Mouse (Mus musculus) midbrain, embryonic 16.5 days (tissue): Measurements from ENCODE around the gene Gm17359. TPM values are rescaled to one million over a fixed set of nuclear protein-coding genes. Genes with fewer than 3 reads are reported as not detected.
"Not testable (repeated sequence)": the region's sequence is repeated elsewhere in the genome, so short reads cannot be mapped to it uniquely, and the experiment has no call there.

Experiments used
- ATAC-seq: fragments of 200-750 bp; cut with Nextera tagmentation; 2 replicates; pipeline ENCODE4 v1.8.0; 2017; ENCODE audit warnings: moderate TSS enrichment
- H3K27ac ChIP-seq: fragments of 300-500 bp; sonication (generic); 2 replicates; pipeline ENCODE4 v1.5.1; 2014; ENCODE audit warnings: mild to moderate bottlenecking, low read length, mixed read lengths
- H3K27me3 ChIP-seq: fragments of 300-500 bp; sonication (generic); 2 replicates; pipeline ENCODE4 v1.6.1; 2014; ENCODE audit warnings: low read depth, low read length, mixed read lengths; ENCODE audit not compliant: control insufficient read depth, insufficient read depth
- H3K36me3 ChIP-seq: fragments of 300-500 bp; sonication (generic); 2 replicates; pipeline ENCODE4 v1.6.1; 2014; ENCODE audit warnings: mild to moderate bottlenecking, low read length, moderate library complexity, mixed read lengths; ENCODE audit not compliant: control insufficient read depth, insufficient read depth
- H3K4me1 ChIP-seq: fragments of 300-500 bp; sonication (generic); 2 replicates; pipeline ENCODE4 v1.6.1; 2014; ENCODE audit warnings: mild to moderate bottlenecking, low read length, mixed read lengths; ENCODE audit not compliant: control insufficient read depth, insufficient read depth
- H3K4me2 ChIP-seq: fragments of 300-500 bp; sonication (generic); 2 replicates; pipeline ENCODE4 v1.6.1; 2014; ENCODE audit warnings: mild to moderate bottlenecking, low read length, mixed read lengths
- H3K4me3 ChIP-seq: fragments of 300-500 bp; sonication (generic); 2 replicates; pipeline ENCODE4 v1.5.1; 2014; ENCODE audit warnings: low read depth, mild to moderate bottlenecking, low read length, moderate library complexity, mixed read lengths
- H3K9ac ChIP-seq: fragments of 300-500 bp; sonication (generic); 2 replicates; pipeline ENCODE4 v1.6.1; 2014; ENCODE audit warnings: low read depth, low read length, mixed read lengths
- H3K9me3 ChIP-seq: fragments of 300-500 bp; sonication (generic); replicated peaks from 2 replicates; pipeline ENCODE4 v1.6.1; 2014; ENCODE audit warnings: mild to moderate bottlenecking, low read length, mixed read lengths; ENCODE audit not compliant: control insufficient read depth, poor library complexity, severe bottlenecking
- WGBS: fragments of 180-500 bp; shearing (Covaris S2); extraction: QIAGEN DNeasy Blood & Tissue Kit; methylation state at CpG from one replicate; pipeline ENCODE4 v1.1.7; 2014; 5-methylcytosine and 5-hydroxymethylcytosine counted together
- polyA plus RNA-seq: library from polyadenylated mRNA; unstranded; fragments of >200 nt; fragmentation: Nextera tagmentation; extraction: Ambion mirVana; gene quantifications from 2 replicates; pipeline ENCODE4 v1.2.1, GENCODE M21; 2015

Gene Gm17359
- polyA plus RNA-seq, 1 experiment from 2014 or later, result not detected

GRCm38 (mm10) chr3:79440976-79441491 lies 104.6 kb downstream of the Gm17359 start:
- Histone ChIP-seq H3K27ac (no peak overlapping the region), H3K36me3 (no peaks in the 10 kb centered on the region), H3K4me2 (no peak overlapping the region), H3K9me3 (no peaks in the 10 kb centered on the region), H3K4me3 (no peak overlapping the region), H3K27me3 (no peaks in the 10 kb centered on the region), H3K4me1 (no peaks in the 10 kb centered on the region), H3K9ac (no peak overlapping the region)
- 70% methylated on average over 12 of the region's 12 CpGs for WGBS
- no peak for ATAC-seq

- H3K9me3 ChIP-seq, result no peaks in the 10 kb centered on the region
- WGBS, result 71% methylated on average over 4 of the region's 4 CpGs
- no peaks in the 10 kb centered on the region for H3K36me3 ChIP-seq
- no peaks in the 10 kb centered on the region for H3K4me1 ChIP-seq
- no peak overlapping the region for H3K4me2 ChIP-seq
- H3K4me3 ChIP-seq, result no peak overlapping the region
- no peaks in the 10 kb centered on the region for H3K27me3 ChIP-seq
- H3K9ac ChIP-seq, result no peak overlapping the region
- no peak for ATAC-seq
- H3K27ac ChIP-seq, result no peak overlapping the region
These were observed 107.4 kb downstream of the Gm17359 start for GRCm38 (mm10) chr3:79443850-79444249.

GRCm38 (mm10) chr3:79445041-79445440 lies 108.6 kb downstream of the Gm17359 start:
- Histone ChIP-seq H3K9ac (no peak overlapping the region), H3K27me3 (no peaks in the 10 kb centered on the region), H3K4me1 (no peaks in the 10 kb centered on the region), H3K9me3 (no peaks in the 10 kb centered on the region), H3K36me3 (no peaks in the 10 kb centered on the region), H3K4me3 (no peak overlapping the region), H3K4me2 (no peak overlapping the region), H3K27ac (no peak overlapping the region)
- 82% methylated on average over 8 of the region's 8 CpGs for WGBS
- no peak for ATAC-seq

GRCm38 (mm10) chr3:79446124-79446523 lies 109.7 kb downstream of the Gm17359 start:
- no peak overlapping the region for H3K4me2 ChIP-seq
- H3K4me3 ChIP-seq, result no peak overlapping the region
- H3K9me3 ChIP-seq, result no peaks in the 10 kb centered on the region
- H3K9ac ChIP-seq, result no peak overlapping the region
- no peaks in the 10 kb centered on the region for H3K4me1 ChIP-seq
- H3K27me3 ChIP-seq, result no peaks in the 10 kb centered on the region
- no peak for ATAC-seq
- no peak overlapping the region for H3K27ac ChIP-seq
- H3K36me3 ChIP-seq, result no peaks in the 10 kb centered on the region
- 89% methylated on average over 4 of the region's 4 CpGs for WGBS

GRCm38 (mm10) chr3:79446648-79447047 lies 110.2 kb downstream of the Gm17359 start:
- not testable (repeated sequence) for H3K9ac ChIP-seq, H3K36me3 ChIP-seq, H3K4me3 ChIP-seq, H3K9me3 ChIP-seq, H3K27me3 ChIP-seq, ATAC-seq, H3K27ac ChIP-seq, H3K4me1 ChIP-seq, H3K4me2 ChIP-seq
- WGBS, result 83% methylated on average over 3 of the region's 3 CpGs

GRCm38 (mm10) chr3:79448421-79448820 lies 112.0 kb downstream of the Gm17359 start:
- Histone ChIP-seq H3K27me3 (no peaks in the 10 kb centered on the region), H3K4me2 (no peak overlapping the region), H3K4me3 (no peak overlapping the region), H3K9me3 (no peaks in the 10 kb centered on the region), H3K27ac (no peak overlapping the region), H3K9ac (no peak overlapping the region), H3K4me1 (no peaks in the 10 kb centered on the region), H3K36me3 (no peaks in the 10 kb centered on the region)
- 92% methylated on average over 5 of the region's 5 CpGs for WGBS
- ATAC-seq, result no peak

GRCm38 (mm10) chr3:79449361-79449760 lies 112.9 kb downstream of the Gm17359 start:
- Histone ChIP-seq H3K4me2 (no peak overlapping the region), H3K27ac (no peak overlapping the region), H3K9me3 (no peaks in the 10 kb centered on the region), H3K9ac (no peak overlapping the region), H3K4me3 (no peak overlapping the region), H3K36me3 (no peaks in the 10 kb centered on the region), H3K27me3 (no peaks in the 10 kb centered on the region), H3K4me1 (no peaks in the 10 kb centered on the region)
- no peak for ATAC-seq
- WGBS, result 89% methylated on average over 7 of the region's 7 CpGs

GRCm38 (mm10) chr3:79452696-79453263 lies 116.3 kb downstream of the Gm17359 start:
- no peaks in the 10 kb centered on the region for H3K4me1 ChIP-seq
- H3K27ac ChIP-seq, result no peak overlapping the region
- no peaks in the 10 kb centered on the region for H3K9me3 ChIP-seq
- no peaks in the 10 kb centered on the region for H3K27me3 ChIP-seq
- H3K4me3 ChIP-seq, result no peak overlapping the region
- no peak overlapping the region for H3K4me2 ChIP-seq
- WGBS, result 17% methylated on average over 13 of the region's 14 CpGs
- H3K9ac ChIP-seq, result no peak overlapping the region
- ATAC-seq, result no peak; the same call in 1 of the 2 replicates
- 0 out of 2 replicates have a peak, but pooled peaks cover 6% of the 10 kb centered on the region for H3K36me3 ChIP-seq

- H3K4me3 ChIP-seq, result no peak overlapping the region
- no peaks in the 10 kb centered on the region for H3K4me1 ChIP-seq
- H3K27me3 ChIP-seq, result no peaks in the 10 kb centered on the region
- no peaks in the 10 kb centered on the region for H3K9me3 ChIP-seq
- no peak overlapping the region for H3K4me2 ChIP-seq
- peaks cover 13% of the 10 kb centered on the region; the same call in 1 of the 2 replicates for H3K36me3 ChIP-seq
- H3K27ac ChIP-seq, result no peak overlapping the region
- WGBS, result 75% methylated on average over 11 of the region's 11 CpGs
- no peak for ATAC-seq
- no peak overlapping the region for H3K9ac ChIP-seq
These were observed 119.3 kb downstream of the Gm17359 start for GRCm38 (mm10) chr3:79455761-79456160.
